Mouse (Mus musculus) CH12.LX (cell line): Measurements from ENCODE around the gene Gmppa.

Source experiments
- CTCF ChIP-seq, 2 experiments: IDR thresholded peaks in 1 of 2; conservative IDR thresholded peaks in 1 of 2; 2 replicates each; pipeline ENCODE4 v1.5.1; 2011 to 2012; ENCODE audit warnings: low read depth in 2 of 2, low read length in 2 of 2, improper control_type of control experiment in 1 of 2, inconsistent platforms in 1 of 2, mild to moderate bottlenecking in 1 of 2, moderate library complexity in 1 of 2
- EP300 ChIP-seq: IDR thresholded peaks from 2 replicates; pipeline ENCODE4 v1.6.1; 2011; ENCODE audit warnings: low read length, improper control_type of control experiment
- JUND ChIP-seq: conservative IDR thresholded peaks from 2 replicates; pipeline ENCODE4 v1.6.1; 2011; ENCODE audit warnings: low read depth, low read length, improper control_type of control experiment
- MEF2A ChIP-seq: IDR thresholded peaks from 2 replicates; pipeline ENCODE4 v1.6.1; 2014; ENCODE audit warnings: low read depth, mild to moderate bottlenecking, inconsistent platforms, low read length, improper control_type of control experiment, borderline replicate concordance
- POLR2A ChIP-seq: IDR thresholded peaks from 2 replicates; pipeline ENCODE4 v1.6.1; 2011; ENCODE audit warnings: low read depth, mild to moderate bottlenecking, improper control_type of control experiment, low read length
- ZC3H11A ChIP-seq: IDR thresholded peaks from 2 replicates; pipeline ENCODE4 v1.6.1; 2012; ENCODE audit warnings: low read depth, mild to moderate bottlenecking, inconsistent platforms, low read length, improper control_type of control experiment
- ZKSCAN1 ChIP-seq: IDR thresholded peaks from 2 replicates; pipeline ENCODE4 v1.6.1; 2012; ENCODE audit warnings: low read depth, inconsistent platforms, low read length, improper control_type of control experiment, borderline replicate concordance
- ZNF384 ChIP-seq: IDR thresholded peaks from 2 replicates; pipeline ENCODE4 v1.6.1; 2012; ENCODE audit warnings: low read depth, low read length, improper control_type of control experiment, inconsistent platforms

- TF ChIP-seq EP300 = no peak
- peak; percentile 73 to 78 for TF ChIP-seq CTCF (conservative IDR thresholded peaks at IDR 0.05 in 1 of 2, IDR thresholded peaks at IDR 0.05 in 1 of 2; ENCODE audit: low read depth in 2 of 2, low read length in 2 of 2)
- TF ChIP-seq ZNF384 = no peak
- TF ChIP-seq ZKSCAN1 = no peak
- no peak for TF ChIP-seq MEF2A
- TF ChIP-seq ZC3H11A = no peak
- TF ChIP-seq JUND = no peak
- no peak for TF ChIP-seq POLR2A
Observed at GRCm38 (mm10) chr1:75398761-75399402, 36.8 kb upstream of the Gmppa start.
